Mouse (Mus musculus): ENCODE measurements at regions not wholly inside any gene's neighbourhood (a gene's known extent, or its start where the extent isn't known, plus 50 kb on each side); places are given as distances from the start of the nearest gene placed in this dataset.
"Not testable (repeated sequence)": the region's sequence is repeated elsewhere in the genome, so short reads cannot be mapped to it uniquely, and the experiment has no call there.

- Histone ChIP-seq H3K4me2 (ENCODE audit: low read depth, low read length) (no peak overlapping the region), H3K4me3 (ENCODE audit: low read depth, low read length) (no peak overlapping the region), H3K4me1 (ENCODE audit: control insufficient read depth, insufficient read depth, low read length) (no peaks in the 10 kb centered on the region), H3K27ac (ENCODE audit: low read depth, low read length) (no peak overlapping the region), H3K9me3 (ENCODE audit: control insufficient read depth, low read length) (no peaks in the 10 kb centered on the region), H3K36me3 (ENCODE audit: control insufficient read depth, insufficient read depth, low read length) (no peaks in the 10 kb centered on the region), H3K9ac (replicated peaks; ENCODE audit: low read depth, low read length) (no peak overlapping the region), H3K27me3 (ENCODE audit: control insufficient read depth, insufficient read depth, low read length) (no peaks in the 10 kb centered on the region)
- ATAC-seq (ENCODE audit: low read depth) = no peak
- 71% methylated on average over 4 of the region's 4 CpGs for WGBS
Measured at GRCm38 (mm10) chr10:119083431-119083830, 156.4 kb downstream of the Cand1 start.

- H3K9ac ChIP-seq (replicated peaks; ENCODE audit: low read depth, low read length) = no peak overlapping the region
- no peak overlapping the region for H3K4me2 ChIP-seq (ENCODE audit: low read depth, low read length)
- H3K27me3 ChIP-seq (ENCODE audit: control insufficient read depth, insufficient read depth, low read length) = no peaks in the 10 kb centered on the region
- H3K27ac ChIP-seq (ENCODE audit: low read depth, low read length) = no peak overlapping the region
- no peaks in the 10 kb centered on the region for H3K9me3 ChIP-seq (ENCODE audit: control insufficient read depth, low read length)
- no peaks in the 10 kb centered on the region for H3K4me1 ChIP-seq (ENCODE audit: control insufficient read depth, insufficient read depth, low read length)
- 85% methylated on average over 2 of the region's 2 CpGs for WGBS
- H3K4me3 ChIP-seq (ENCODE audit: low read depth, low read length) = no peak overlapping the region
- no peaks in the 10 kb centered on the region for H3K36me3 ChIP-seq (ENCODE audit: control insufficient read depth, insufficient read depth, low read length)
- ATAC-seq (ENCODE audit: low read depth) = no peak
Measured at GRCm38 (mm10) chr10:119082861-119083260, 157.0 kb downstream of the Cand1 start.

GRCm38 (mm10) chr10:119081766-119082165 lies 158.1 kb downstream of the Cand1 start:
- not testable (repeated sequence) for H3K4me2 ChIP-seq (ENCODE audit: low read depth, low read length); H3K27me3 ChIP-seq (ENCODE audit: control insufficient read depth, insufficient read depth, low read length); H3K27ac ChIP-seq (ENCODE audit: low read depth, low read length); H3K9ac ChIP-seq (replicated peaks; ENCODE audit: low read depth, low read length); H3K36me3 ChIP-seq (ENCODE audit: control insufficient read depth, insufficient read depth, low read length); H3K4me3 ChIP-seq (ENCODE audit: low read depth, low read length); ATAC-seq (ENCODE audit: low read depth); H3K4me1 ChIP-seq (ENCODE audit: control insufficient read depth, insufficient read depth, low read length); H3K9me3 ChIP-seq (ENCODE audit: control insufficient read depth, low read length)
- WGBS = 88% methylated on average over 3 of the region's 3 CpGs

- 10% methylated on average over 12 of the region's 12 CpGs for WGBS
- no peaks in the 10 kb centered on the region for H3K27me3 ChIP-seq (ENCODE audit: control insufficient read depth, insufficient read depth, low read length)
- no peak for ATAC-seq (ENCODE audit: low read depth)
- no peaks in the 10 kb centered on the region for H3K36me3 ChIP-seq (ENCODE audit: control insufficient read depth, insufficient read depth, low read length)
- H3K4me2 ChIP-seq (ENCODE audit: low read depth, low read length) = no peak overlapping the region
- no peak overlapping the region for H3K27ac ChIP-seq (ENCODE audit: low read depth, low read length)
- no peak overlapping the region for H3K4me3 ChIP-seq (ENCODE audit: low read depth, low read length)
- H3K9me3 ChIP-seq (ENCODE audit: control insufficient read depth, low read length) = no peaks in the 10 kb centered on the region
- H3K9ac ChIP-seq (replicated peaks; ENCODE audit: low read depth, low read length) = no peak overlapping the region
- no peaks in the 10 kb centered on the region for H3K4me1 ChIP-seq (ENCODE audit: control insufficient read depth, insufficient read depth, low read length)
Measured at GRCm38 (mm10) chr10:119076100-119076566, 163.7 kb downstream of the Cand1 start.

- Histone ChIP-seq H3K36me3 (ENCODE audit: control insufficient read depth, insufficient read depth, low read length) (no peaks in the 10 kb centered on the region), H3K4me2 (ENCODE audit: low read depth, low read length) (no peak overlapping the region), H3K27me3 (ENCODE audit: control insufficient read depth, insufficient read depth, low read length) (no peaks in the 10 kb centered on the region), H3K27ac (ENCODE audit: low read depth, low read length) (no peak overlapping the region), H3K4me1 (ENCODE audit: control insufficient read depth, insufficient read depth, low read length) (no peaks in the 10 kb centered on the region), H3K9ac (replicated peaks; ENCODE audit: low read depth, low read length) (no peak overlapping the region), H3K4me3 (ENCODE audit: low read depth, low read length) (no peak overlapping the region), H3K9me3 (ENCODE audit: control insufficient read depth, low read length) (no peaks in the 10 kb centered on the region)
- ATAC-seq (ENCODE audit: low read depth) = no peak
- 83% methylated on average over 15 of the region's 15 CpGs for WGBS
Measured at GRCm38 (mm10) chr10:119074887-119075286, 165.0 kb downstream of the Cand1 start.

GRCm38 (mm10) chr10:119073991-119074390 lies 165.9 kb downstream of the Cand1 start:
- H3K27ac ChIP-seq (ENCODE audit: low read depth, low read length) = no peak overlapping the region
- no peaks in the 10 kb centered on the region for H3K9me3 ChIP-seq (ENCODE audit: control insufficient read depth, low read length)
- H3K4me2 ChIP-seq (ENCODE audit: low read depth, low read length) = no peak overlapping the region
- no peaks in the 10 kb centered on the region for H3K36me3 ChIP-seq (ENCODE audit: control insufficient read depth, insufficient read depth, low read length)
- no peak for ATAC-seq (ENCODE audit: low read depth)
- no peak overlapping the region for H3K4me3 ChIP-seq (ENCODE audit: low read depth, low read length)
- WGBS = 98% methylated on average over 3 of the region's 3 CpGs
- H3K9ac ChIP-seq (replicated peaks; ENCODE audit: low read depth, low read length) = no peak overlapping the region
- H3K4me1 ChIP-seq (ENCODE audit: control insufficient read depth, insufficient read depth, low read length) = no peaks in the 10 kb centered on the region
- H3K27me3 ChIP-seq (ENCODE audit: control insufficient read depth, insufficient read depth, low read length) = no peaks in the 10 kb centered on the region

- H3K4me1 ChIP-seq (ENCODE audit: control insufficient read depth, insufficient read depth, low read length) = 0 out of 2 replicates have a peak, but pooled peaks cover 4% of the 10 kb centered on the region
- H3K9me3 ChIP-seq (ENCODE audit: control insufficient read depth, low read length) = no peaks in the 10 kb centered on the region
- no peak overlapping the region for H3K4me2 ChIP-seq (ENCODE audit: low read depth, low read length)
- no peak overlapping the region for H3K27ac ChIP-seq (ENCODE audit: low read depth, low read length)
- no peak overlapping the region for H3K9ac ChIP-seq (replicated peaks; ENCODE audit: low read depth, low read length)
- no peak overlapping the region for H3K4me3 ChIP-seq (ENCODE audit: low read depth, low read length)
- WGBS = 88% methylated on average over 11 of the region's 11 CpGs
- ATAC-seq (ENCODE audit: low read depth) = no peak
- H3K27me3 ChIP-seq (ENCODE audit: control insufficient read depth, insufficient read depth, low read length) = no peaks in the 10 kb centered on the region
- no peaks in the 10 kb centered on the region for H3K36me3 ChIP-seq (ENCODE audit: control insufficient read depth, insufficient read depth, low read length)
Measured at GRCm38 (mm10) chr10:119069410-119069809, 170.4 kb downstream of the Cand1 start.

- 0 out of 2 replicates have a peak, but pooled peaks cover 4% of the 10 kb centered on the region for H3K4me1 ChIP-seq (ENCODE audit: control insufficient read depth, insufficient read depth, low read length)
- no peaks in the 10 kb centered on the region for H3K36me3 ChIP-seq (ENCODE audit: control insufficient read depth, insufficient read depth, low read length)
- no peak for ATAC-seq (ENCODE audit: low read depth)
- no peak overlapping the region for H3K9ac ChIP-seq (replicated peaks; ENCODE audit: low read depth, low read length)
- no peak overlapping the region for H3K4me2 ChIP-seq (ENCODE audit: low read depth, low read length)
- H3K4me3 ChIP-seq (ENCODE audit: low read depth, low read length) = no peak overlapping the region
- WGBS = 87% methylated on average over 6 of the region's 6 CpGs
- no peaks in the 10 kb centered on the region for H3K27me3 ChIP-seq (ENCODE audit: control insufficient read depth, insufficient read depth, low read length)
- H3K27ac ChIP-seq (ENCODE audit: low read depth, low read length) = no peak overlapping the region
- H3K9me3 ChIP-seq (ENCODE audit: control insufficient read depth, low read length) = no peaks in the 10 kb centered on the region
Measured at GRCm38 (mm10) chr10:119067838-119068237, 172.0 kb downstream of the Cand1 start.

GRCm38 (mm10) chr10:119067366-119067765 lies 172.5 kb downstream of the Cand1 start:
- WGBS = 92% methylated on average over 8 of the region's 8 CpGs
- H3K27me3 ChIP-seq (ENCODE audit: control insufficient read depth, insufficient read depth, low read length) = no peaks in the 10 kb centered on the region
- H3K9me3 ChIP-seq (ENCODE audit: control insufficient read depth, low read length) = no peaks in the 10 kb centered on the region
- no peak for ATAC-seq (ENCODE audit: low read depth)
- 0 out of 2 replicates have a peak, but pooled peaks cover 4% of the 10 kb centered on the region for H3K4me1 ChIP-seq (ENCODE audit: control insufficient read depth, insufficient read depth, low read length)
- no peak overlapping the region for H3K4me3 ChIP-seq (ENCODE audit: low read depth, low read length)
- H3K36me3 ChIP-seq (ENCODE audit: control insufficient read depth, insufficient read depth, low read length) = no peaks in the 10 kb centered on the region
- no peak overlapping the region for H3K9ac ChIP-seq (replicated peaks; ENCODE audit: low read depth, low read length)
- H3K4me2 ChIP-seq (ENCODE audit: low read depth, low read length) = no peak overlapping the region
- no peak overlapping the region for H3K27ac ChIP-seq (ENCODE audit: low read depth, low read length)

Measured in neural tube, embryonic 14.5 days (tissue).